Mouse (Mus musculus) ES-Bruce4 (cell line): ENCODE measurements around the gene Cel. TPM values are rescaled to one million over a fixed set of nuclear protein-coding genes. Genes with fewer than 3 reads are reported as not detected.

ENCODE experiments used
- H3K27ac ChIP-seq: 2 replicates; pipeline ENCODE4 v1.5.1; 2012; ENCODE audit warnings: low read length, inconsistent platforms; ENCODE audit not compliant: insufficient read depth
- H3K27me3 ChIP-seq: 2 replicates; pipeline ENCODE4 v1.6.1; 2012; ENCODE audit warnings: mild to moderate bottlenecking, low read length, inconsistent platforms; ENCODE audit not compliant: control insufficient read depth, poor library complexity, insufficient read depth, severe bottlenecking
- H3K36me3 ChIP-seq: 2 replicates; pipeline ENCODE4 v1.6.1; 2012; ENCODE audit warnings: inconsistent platforms, mild to moderate bottlenecking, low read length, moderate library complexity; ENCODE audit not compliant: control insufficient read depth, poor library complexity, insufficient read depth, severe bottlenecking
- H3K4me1 ChIP-seq: one replicate; pipeline ENCODE4 v1.8.1; 2011; ENCODE audit warnings: low read length; ENCODE audit not compliant: control insufficient read depth, insufficient read depth
- H3K4me3 ChIP-seq: 2 replicates; pipeline ENCODE4 v1.5.1; 2011; ENCODE audit warnings: low read depth, mild to moderate bottlenecking, low read length
- H3K9ac ChIP-seq: 2 replicates; pipeline ENCODE4 v1.6.1; 2012; ENCODE audit warnings: low read depth, mild to moderate bottlenecking, inconsistent platforms; ENCODE audit not compliant: poor library complexity, severe bottlenecking
- H3K9me3 ChIP-seq: replicated peaks from 2 replicates; pipeline ENCODE4 v1.6.1; 2012; ENCODE audit warnings: mild to moderate bottlenecking, low read length, inconsistent platforms; ENCODE audit not compliant: control insufficient read depth, poor library complexity, insufficient read depth, severe bottlenecking
- CTCF ChIP-seq: IDR thresholded peaks from one replicate; pipeline ENCODE4 v1.8.1; 2011; ENCODE audit warnings: low read depth, low read length
- EP300 ChIP-seq: IDR thresholded peaks from 2 replicates; pipeline ENCODE4 v1.6.1; 2011; ENCODE audit warnings: low read depth, low read length; ENCODE audit not compliant: insufficient read depth
- POLR2A ChIP-seq: IDR thresholded peaks from one replicate; pipeline ENCODE4 v1.8.1; 2011; ENCODE audit warnings: low read length; ENCODE audit not compliant: insufficient read depth
- polyA plus RNA-seq: library from polyadenylated mRNA; stranded (reverse); fragments of >200 nt; gene quantifications from 2 replicates; pipeline ENCODE4 v1.2.4, GENCODE M21; 2011; ENCODE audit warnings: low read depth; ENCODE audit not compliant: missing spikeins, insufficient read depth, insufficient read length

Gene Cel
- polyA plus RNA-seq, 1 experiment = not detected

- Histone ChIP-seq H3K36me3 (peaks cover 14% of the 10 kb centered on the region), H3K4me3 (no peak overlapping the region), H3K27me3 (no peaks in the 10 kb centered on the region), H3K9ac (no peak overlapping the region), H3K9me3 (no peaks in the 10 kb centered on the region), H3K27ac (no peak overlapping the region), H3K4me1 (no peaks in the 10 kb centered on the region)
- TF ChIP-seq EP300 = no peak
- TF ChIP-seq POLR2A = no peak
- no peak for TF ChIP-seq CTCF
Observed at GRCm38 (mm10) chr2:28545976-28546375, 17.2 kb downstream of the Cel start.

GRCm38 (mm10) chr2:28543894-28544293, 19.3 kb downstream of the Cel start:
- no peak overlapping the region for H3K4me3 ChIP-seq
- H3K27ac ChIP-seq = no peak overlapping the region
- no peaks in the 10 kb centered on the region for H3K9me3 ChIP-seq
- H3K4me1 ChIP-seq = no peaks in the 10 kb centered on the region
- H3K9ac ChIP-seq = no peak overlapping the region
- H3K27me3 ChIP-seq = no peaks in the 10 kb centered on the region
- H3K36me3 ChIP-seq = peaks cover 1% of the 10 kb centered on the region
- no peak for TF ChIP-seq CTCF
- TF ChIP-seq POLR2A = no peak
- TF ChIP-seq EP300 = no peak

- TF ChIP-seq EP300 = no peak
- no peak for TF ChIP-seq POLR2A
- TF ChIP-seq CTCF = no peak
- H3K9me3 ChIP-seq = no peaks in the 10 kb centered on the region
Observed at GRCm38 (mm10) chr2:28540587-28541227, 22.5 kb downstream of the Cel start.

GRCm38 (mm10) chr2:28539949-28540348, 23.3 kb downstream of the Cel start:
- TF ChIP-seq EP300 (no peak), CTCF (no peak)
- peaks cover 3% of the 10 kb centered on the region for H3K4me1 ChIP-seq
- H3K27ac ChIP-seq = no peak overlapping the region
- no peaks in the 10 kb centered on the region for H3K27me3 ChIP-seq
- H3K9me3 ChIP-seq = no peaks in the 10 kb centered on the region
- H3K9ac ChIP-seq = no peak overlapping the region
- no peak overlapping the region for H3K4me3 ChIP-seq
- no peaks in the 10 kb centered on the region for H3K36me3 ChIP-seq

More at GRCm38 (mm10) chr2:28540587-28541227, 22.5 kb downstream of the Cel start:
- no peak overlapping the region for H3K4me3 ChIP-seq
- no peaks in the 10 kb centered on the region for H3K36me3 ChIP-seq
- H3K4me1 ChIP-seq = peaks cover 3% of the 10 kb centered on the region
- H3K27me3 ChIP-seq = no peaks in the 10 kb centered on the region
- H3K27ac ChIP-seq = no peak overlapping the region
- H3K9ac ChIP-seq = no peak overlapping the region

GRCm38 (mm10) chr2:28539206-28539605, 24.0 kb downstream of the Cel start:
- H3K27me3 ChIP-seq = no peaks in the 10 kb centered on the region
- H3K9ac ChIP-seq = no peak overlapping the region
- H3K4me3 ChIP-seq = no peak overlapping the region
- no peaks in the 10 kb centered on the region for H3K9me3 ChIP-seq
- no peak for TF ChIP-seq POLR2A
- no peak for TF ChIP-seq CTCF
- no peak for TF ChIP-seq EP300
- no peaks in the 10 kb centered on the region for H3K36me3 ChIP-seq
- H3K27ac ChIP-seq = no peak overlapping the region
- peaks cover 3% of the 10 kb centered on the region for H3K4me1 ChIP-seq

- Histone ChIP-seq H3K9ac (no peak overlapping the region), H3K27me3 (no peaks in the 10 kb centered on the region)
Observed at GRCm38 (mm10) chr2:28538817-28539128, 24.4 kb downstream of the Cel start.

More at GRCm38 (mm10) chr2:28538817-28539128, 24.4 kb downstream of the Cel start:
- H3K36me3 ChIP-seq = no peaks in the 10 kb centered on the region
- TF ChIP-seq CTCF (no peak), POLR2A (no peak), EP300 (no peak)
- H3K27ac ChIP-seq = no peak overlapping the region
- no peak overlapping the region for H3K4me3 ChIP-seq
- H3K9me3 ChIP-seq = no peaks in the 10 kb centered on the region
- H3K4me1 ChIP-seq = peaks cover 3% of the 10 kb centered on the region
